Mouse (Mus musculus) E14TG2a.4 (cell line): ENCODE results near the gene Coro1c.

Experiments
- CTCF ChIP-seq: conservative IDR thresholded peaks from 2 replicates; pipeline ENCODE4 v1.5.1; 2014; ENCODE audit warnings: low read length
- NANOG ChIP-seq: IDR thresholded peaks from 2 replicates; pipeline ENCODE4 v1.6.1; 2014; ENCODE audit warnings: borderline replicate concordance, low read length, mixed read lengths

DNA sequence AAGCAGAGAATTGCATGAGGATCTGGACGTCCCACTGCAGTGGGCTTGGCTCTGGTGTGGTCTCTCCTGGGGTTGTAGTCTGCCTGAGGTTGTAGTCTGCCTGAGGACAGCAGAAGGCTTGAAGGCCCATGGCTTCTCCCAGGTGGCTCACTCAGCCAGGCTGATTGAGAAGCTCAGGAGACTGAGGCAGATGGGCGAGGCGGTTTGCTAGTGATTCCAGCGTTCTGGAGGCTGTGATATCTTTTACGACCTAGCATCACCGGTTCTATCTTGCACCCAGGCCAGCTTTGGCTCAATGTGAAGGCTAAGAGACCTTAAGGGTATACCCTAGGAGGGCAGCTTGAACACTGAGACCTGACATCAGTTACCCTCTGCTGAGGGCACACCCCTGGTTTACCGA is 10.5 kb upstream of the Coro1c start:
- no peak for TF ChIP-seq CTCF
- no peak for TF ChIP-seq NANOG
